Comparison of ENCODE assay signal across 19 mouse cellular contexts in the genomic region with DNA sequence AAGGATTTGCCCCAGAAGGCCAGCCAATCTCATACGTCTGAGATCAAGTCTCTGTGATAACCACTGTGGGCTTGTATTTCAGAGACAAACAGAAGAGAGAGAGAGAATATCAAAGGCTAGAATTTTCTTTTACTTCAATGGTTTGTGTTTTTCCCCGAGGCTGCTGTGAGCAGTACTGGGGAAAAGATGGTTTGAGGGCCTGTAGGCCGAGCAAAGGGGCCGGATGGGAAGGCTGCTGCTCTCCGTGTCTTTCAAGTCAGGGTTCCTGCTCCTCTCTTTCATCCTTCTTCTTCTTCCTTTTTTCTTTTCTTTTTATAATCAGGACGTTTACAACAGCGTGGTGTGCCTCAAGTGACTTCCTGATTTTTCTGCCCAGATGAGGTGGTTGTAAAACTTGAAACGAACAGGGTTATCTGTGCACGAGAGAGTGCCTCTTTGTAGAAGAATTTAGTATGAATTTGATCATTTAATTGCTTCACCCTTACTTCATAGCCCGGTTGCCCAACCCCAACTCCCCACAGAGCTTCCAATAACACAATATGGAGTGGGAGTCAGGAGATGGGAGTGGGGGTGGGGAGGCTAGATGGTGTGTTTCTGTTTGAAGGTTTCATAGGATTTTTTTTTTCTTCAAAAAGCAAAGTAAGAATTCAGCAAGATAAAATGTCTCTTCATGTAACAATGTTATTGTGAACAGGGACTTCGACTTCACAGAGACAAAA. TPM values are rescaled to one million over a fixed set of nuclear protein-coding genes. Genes with fewer than 3 reads are reported as not detected.
"Had no signal": no experiment of that assay in that cellular context is flagged by ENCODE, and none has a peak within 500 bp of the region (broad histone marks: within the 10 kb centered on the region; RNA-seq: fewer than 3 reads in every experiment).

No protein-coding gene starts in this region.

- H3K4me3 ChIP-seq: intestine, embryonic 15.5 days; layer of hippocampus, adult 2 months; limb, embryonic 12.5 days; liver, embryonic 13.5 days; lung, embryonic 15.5 days had no signal

- H3K36me3 ChIP-seq: intestine, embryonic 15.5 days; limb, embryonic 12.5 days; liver, embryonic 13.5 days; lung, embryonic 15.5 days had no signal

- H3K9me3 ChIP-seq: intestine, embryonic 15.5 days; limb, embryonic 12.5 days; liver, embryonic 13.5 days; lung, embryonic 15.5 days had no signal

- H3K27me3 ChIP-seq: intestine, embryonic 15.5 days; limb, embryonic 12.5 days; liver, embryonic 13.5 days; lung, embryonic 15.5 days had no signal

- H3K4me1 ChIP-seq: intestine, embryonic 15.5 days; limb, embryonic 12.5 days; liver, embryonic 13.5 days had no signal

- H3K27ac ChIP-seq: intestine, embryonic 15.5 days; layer of hippocampus, adult 2 months; limb, embryonic 12.5 days; liver, embryonic 13.5 days; lung, embryonic 15.5 days; macrophage; stomach, postnatal 0 days had no signal

- H3K9ac ChIP-seq: intestine, embryonic 15.5 days; limb, embryonic 12.5 days; liver, embryonic 13.5 days; liver, postnatal 0 days; lung, embryonic 15.5 days had no signal

- ATAC-seq: intestine, embryonic 15.5 days; liver, postnatal 0 days had no signal

- DNase-seq: kidney, adult 18-20 months; kidney, postnatal 10 days; kidney, postnatal 4 days; liver; liver, embryonic 13.5 days; liver, postnatal 0 days; lung, postnatal 14 days; right cerebral cortex, postnatal 25 days; thymus, adult 2 months; thymus, postnatal 25 days had no signal

- H3K4me2 ChIP-seq: intestine, embryonic 15.5 days; limb, embryonic 12.5 days; liver, embryonic 13.5 days; lung, embryonic 15.5 days had no signal

RNA-seq across cellular contexts. Expression of a gene that starts 16.0 kb away (rescaled TPM):
- polyA plus RNA-seq: liver, embryonic 13.5 days; macrophage had no signal

RNA-seq across cellular contexts. Expression of a gene that starts 58.6 kb away (rescaled TPM):
- polyA plus RNA-seq: intestine, embryonic 15.5 days; kidney, embryonic 14.5 days; limb, embryonic 12.5 days; liver, embryonic 13.5 days; liver, postnatal 0 days; lung, embryonic 15.5 days; macrophage; neural tube, embryonic 14.5 days; small intestine, adult 2 months; stomach, postnatal 0 days; thymus, adult 2 months had no signal
